Mouse (Mus musculus) midbrain, embryonic 15.5 days (tissue): Measurements from ENCODE around the gene Emilin1. TPM values are rescaled to one million over a fixed set of nuclear protein-coding genes. Genes with fewer than 3 reads are reported as not detected.

Experiments used
- ATAC-seq: fragments of 200-750 bp; cut with Nextera tagmentation; replicated peaks from 2 replicates; pipeline ENCODE4 v1.8.0; 2017; ENCODE audit warnings: moderate TSS enrichment
- H3K27ac ChIP-seq: fragments of 300-500 bp; sonication (generic); 2 replicates; pipeline ENCODE4 v1.5.1; 2015; ENCODE audit warnings: mild to moderate bottlenecking, inconsistent platforms
- H3K27me3 ChIP-seq: fragments of 300-500 bp; sonication (generic); replicated peaks from 2 replicates; pipeline ENCODE4 v1.6.1; 2015; ENCODE audit warnings: inconsistent platforms
- H3K36me3 ChIP-seq: fragments of 300-500 bp; sonication (generic); replicated peaks from 2 replicates; pipeline ENCODE4 v1.6.1; 2015; ENCODE audit warnings: inconsistent platforms
- H3K4me1 ChIP-seq: fragments of 300-500 bp; sonication (generic); 2 replicates; pipeline ENCODE4 v1.6.1; 2015; ENCODE audit warnings: inconsistent platforms
- H3K4me2 ChIP-seq: fragments of 300-500 bp; sonication (generic); 2 replicates; pipeline ENCODE4 v1.6.1; 2015; ENCODE audit warnings: inconsistent platforms, mild to moderate bottlenecking, moderate library complexity
- H3K4me3 ChIP-seq: fragments of 300-500 bp; sonication (generic); 2 replicates; pipeline ENCODE4 v1.5.1; 2015; ENCODE audit warnings: mild to moderate bottlenecking, inconsistent platforms
- H3K9ac ChIP-seq: fragments of 300-500 bp; sonication (generic); 2 replicates; pipeline ENCODE4 v1.6.1; 2015; ENCODE audit warnings: mild to moderate bottlenecking, inconsistent platforms
- H3K9me3 ChIP-seq: fragments of 300-500 bp; sonication (generic); 2 replicates; pipeline ENCODE4 v1.6.1; 2016; ENCODE audit warnings: inconsistent platforms
- WGBS: fragments of 180-500 bp; shearing (Covaris S2); methylation state at CpG from one replicate; pipeline ENCODE4 v1.1.7; 2015; ENCODE audit warnings: mixed read lengths; 5-methylcytosine and 5-hydroxymethylcytosine counted together
- polyA plus RNA-seq: library from polyadenylated mRNA; unstranded; fragments of >200 nt; fragmentation: Nextera tagmentation; extraction: Ambion mirVana; gene quantifications from 2 replicates; pipeline ENCODE4 v1.2.1, GENCODE M21; 2015

The Emilin1 gene
- polyA plus RNA-seq, 1 experiment from 2014 or later = 17.8 TPM

- Histone ChIP-seq H3K4me1 (peaks cover 35% of the 10 kb centered on the region), H3K9me3 (no peaks in the 10 kb centered on the region), H3K9ac (no peak overlapping the region), H3K4me3 (no peak overlapping the region), H3K27ac (no peak overlapping the region), H3K4me2 (no peak overlapping the region), H3K36me3 (peaks cover 35% of the 10 kb centered on the region), H3K27me3 (no peaks in the 10 kb centered on the region)
- WGBS = 95% methylated on average over 9 of the region's 9 CpGs
- ATAC-seq = no peak
These were observed 41.4 kb downstream of the Emilin1 start for GRCm38 (mm10) chr5:30954556-30954955.

GRCm38 (mm10) chr5:30955751-30956150 is 42.5 kb downstream of the Emilin1 start:
- H3K36me3 ChIP-seq = peaks cover 35% of the 10 kb centered on the region
- no peak for ATAC-seq

GRCm38 (mm10) chr5:30957891-30958290 is 44.7 kb downstream of the Emilin1 start:
- peaks cover 23% of the 10 kb centered on the region for H3K4me1 ChIP-seq
- H3K4me3 ChIP-seq = no peak overlapping the region
- H3K36me3 ChIP-seq = peaks cover 30% of the 10 kb centered on the region
- H3K27me3 ChIP-seq = no peaks in the 10 kb centered on the region
- H3K9me3 ChIP-seq = no peaks in the 10 kb centered on the region
- H3K27ac ChIP-seq = no peak overlapping the region
- ATAC-seq = no peak
- H3K9ac ChIP-seq = no peak overlapping the region
- 0 out of 2 replicates have a peak overlapping the region, but pooled peaks have one; percentile 92 for H3K4me2 ChIP-seq
- 96% methylated on average over 6 of the region's 6 CpGs for WGBS

More at GRCm38 (mm10) chr5:30955751-30956150, 42.5 kb downstream of the Emilin1 start:
- 94% methylated on average over 6 of the region's 6 CpGs for WGBS
- no peak overlapping the region for H3K4me2 ChIP-seq
- no peak overlapping the region for H3K27ac ChIP-seq
- peaks cover 25% of the 10 kb centered on the region for H3K4me1 ChIP-seq
- H3K9me3 ChIP-seq = no peaks in the 10 kb centered on the region
- H3K27me3 ChIP-seq = no peaks in the 10 kb centered on the region
- no peak overlapping the region for H3K4me3 ChIP-seq
- H3K9ac ChIP-seq = no peak overlapping the region

GRCm38 (mm10) chr5:30959198-30959854 is 46.1 kb downstream of the Emilin1 start:
- Histone ChIP-seq H3K27me3 (no peaks in the 10 kb centered on the region), H3K4me2 (peak overlapping the region; percentile 92), H3K9ac (peak overlapping the region; percentile 95), H3K9me3 (no peaks in the 10 kb centered on the region), H3K4me1 (peaks cover 23% of the 10 kb centered on the region), H3K27ac (peak overlapping the region; percentile 89), H3K36me3 (peaks cover 19% of the 10 kb centered on the region), H3K4me3 (peak overlapping the region; percentile 91)
- no peak for ATAC-seq
- WGBS = 36% methylated on average over 19 of the region's 19 CpGs

- H3K4me1 ChIP-seq = peaks cover 23% of the 10 kb centered on the region
- under 1% methylated on average over 56 of the region's 56 CpGs for WGBS
- H3K27ac ChIP-seq = peak within 1 kb of the TSS; percentile 89
- no peaks in the 10 kb centered on the region for H3K27me3 ChIP-seq
- H3K36me3 ChIP-seq = peaks cover 12% of the 10 kb centered on the region
- H3K9ac ChIP-seq = peak within 1 kb of the TSS; percentile 95
- H3K9me3 ChIP-seq = no peaks in the 10 kb centered on the region
- ATAC-seq = peak; percentile 96
- H3K4me3 ChIP-seq = peak within 1 kb of the TSS; percentile 91
- H3K4me2 ChIP-seq = peak within 1 kb of the TSS; percentile 92
These were observed 46.8 kb downstream of the Emilin1 start, which contains the start of gene Preb for GRCm38 (mm10) chr5:30959966-30960501. TSS of gene Preb (minus strand) at chr5:30960361.

GRCm38 (mm10) chr5:30960814-30961213 is 47.6 kb downstream of the Emilin1 start:
- no peak overlapping the region for H3K9ac ChIP-seq
- 0 out of 2 replicates have a peak, but pooled peaks cover 9% of the 10 kb centered on the region for H3K36me3 ChIP-seq
- no peaks in the 10 kb centered on the region for H3K9me3 ChIP-seq
- peak overlapping the region; percentile 91; the same call in 1 of the 2 replicates for H3K4me3 ChIP-seq
- no peaks in the 10 kb centered on the region for H3K27me3 ChIP-seq
- no peak for ATAC-seq
- H3K4me1 ChIP-seq = peaks cover 23% of the 10 kb centered on the region
- 87% methylated on average over 2 of the region's 2 CpGs for WGBS
- H3K27ac ChIP-seq = peak overlapping the region; percentile 76; the same call in 1 of the 2 replicates
- H3K4me2 ChIP-seq = peak overlapping the region; percentile 92

- 0 out of 2 replicates have a peak, but pooled peaks cover 9% of the 10 kb centered on the region for H3K36me3 ChIP-seq
- no peak overlapping the region for H3K27ac ChIP-seq
- no peak overlapping the region for H3K4me3 ChIP-seq
- no peak overlapping the region for H3K9ac ChIP-seq
- H3K9me3 ChIP-seq = no peaks in the 10 kb centered on the region
- H3K27me3 ChIP-seq = no peaks in the 10 kb centered on the region
- H3K4me1 ChIP-seq = peaks cover 23% of the 10 kb centered on the region
- WGBS = 81% methylated on average over 10 of the region's 10 CpGs
- H3K4me2 ChIP-seq = no peak overlapping the region
- no peak for ATAC-seq
These were observed 48.6 kb downstream of the Emilin1 start for GRCm38 (mm10) chr5:30961545-30962505.

GRCm38 (mm10) chr5:30963916-30964315 is 50.7 kb downstream of the Emilin1 start:
- no peak overlapping the region for H3K9ac ChIP-seq
- H3K4me1 ChIP-seq = peaks cover 7% of the 10 kb centered on the region
- H3K9me3 ChIP-seq = no peaks in the 10 kb centered on the region
- no peak overlapping the region for H3K4me3 ChIP-seq
- no peaks in the 10 kb centered on the region for H3K36me3 ChIP-seq
- 43% methylated on average over 3 of the region's 3 CpGs for WGBS
- no peak for ATAC-seq
- H3K27ac ChIP-seq = no peak overlapping the region
- no peak overlapping the region for H3K4me2 ChIP-seq
- H3K27me3 ChIP-seq = no peaks in the 10 kb centered on the region

- no peaks in the 10 kb centered on the region for H3K27me3 ChIP-seq
- no peak overlapping the region for H3K27ac ChIP-seq
- 91% methylated on average over 4 of the region's 4 CpGs for WGBS
- no peak overlapping the region for H3K4me3 ChIP-seq
- H3K9ac ChIP-seq = no peak overlapping the region
- no peak for ATAC-seq
- no peaks in the 10 kb centered on the region for H3K4me1 ChIP-seq
- H3K4me2 ChIP-seq = no peak overlapping the region
- H3K9me3 ChIP-seq = no peaks in the 10 kb centered on the region
- H3K36me3 ChIP-seq = no peaks in the 10 kb centered on the region
These were observed 53.0 kb downstream of the Emilin1 start for GRCm38 (mm10) chr5:30966189-30966588.

- Histone ChIP-seq H3K27me3 (no peaks in the 10 kb centered on the region), H3K27ac (no peak within 1 kb of the TSS), H3K4me3 (no peak within 1 kb of the TSS), H3K4me2 (no peak within 1 kb of the TSS), H3K4me1 (no peaks in the 10 kb centered on the region), H3K9me3 (no peaks in the 10 kb centered on the region), H3K36me3 (no peaks in the 10 kb centered on the region), H3K9ac (no peak within 1 kb of the TSS)
- 73% methylated on average over 8 of the region's 8 CpGs for WGBS
- ATAC-seq = no peak
These were observed 55.2 kb downstream of the Emilin1 start, which contains the start of gene Tcf23 for GRCm38 (mm10) chr5:30968416-30968815. TSS of gene Tcf23 (plus strand) at chr5:30968662.

GRCm38 (mm10) chr5:30969440-30969839 is 56.2 kb downstream of the Emilin1 start:
- no peak for ATAC-seq
- H3K27me3 ChIP-seq = no peaks in the 10 kb centered on the region
- H3K27ac ChIP-seq = no peak overlapping the region

More at GRCm38 (mm10) chr5:30969440-30969839, 56.2 kb downstream of the Emilin1 start:
- no peak overlapping the region for H3K4me3 ChIP-seq
- 80% methylated on average over 2 of the region's 2 CpGs for WGBS
- H3K4me2 ChIP-seq = no peak overlapping the region
- H3K4me1 ChIP-seq = no peaks in the 10 kb centered on the region
- H3K9me3 ChIP-seq = no peaks in the 10 kb centered on the region
- H3K9ac ChIP-seq = no peak overlapping the region
- H3K36me3 ChIP-seq = no peaks in the 10 kb centered on the region
